Mouse (Mus musculus) mouse embryonic stem cell (cell line): Measurements from ENCODE around the gene Acp5.

ENCODE experiments used
- in situ Hi-C, 2 experiments: fragments of 300-500 bp; cut with MboI; formaldehyde crosslinking; loops; 1 replicate in 1 of 2; 3 replicates in 1 of 2; pipeline ENCODE4 v1.14.3; 2019 to 2020; ENCODE audit warnings: low sequenced_read_pairs in 2 of 2, low pct_unique_long_range_greater_than_20kb in 1 of 2, mixed read lengths in 1 of 2; ENCODE audit not compliant: unreplicated experiment in 1 of 2

Acp5 gene

DNA sequence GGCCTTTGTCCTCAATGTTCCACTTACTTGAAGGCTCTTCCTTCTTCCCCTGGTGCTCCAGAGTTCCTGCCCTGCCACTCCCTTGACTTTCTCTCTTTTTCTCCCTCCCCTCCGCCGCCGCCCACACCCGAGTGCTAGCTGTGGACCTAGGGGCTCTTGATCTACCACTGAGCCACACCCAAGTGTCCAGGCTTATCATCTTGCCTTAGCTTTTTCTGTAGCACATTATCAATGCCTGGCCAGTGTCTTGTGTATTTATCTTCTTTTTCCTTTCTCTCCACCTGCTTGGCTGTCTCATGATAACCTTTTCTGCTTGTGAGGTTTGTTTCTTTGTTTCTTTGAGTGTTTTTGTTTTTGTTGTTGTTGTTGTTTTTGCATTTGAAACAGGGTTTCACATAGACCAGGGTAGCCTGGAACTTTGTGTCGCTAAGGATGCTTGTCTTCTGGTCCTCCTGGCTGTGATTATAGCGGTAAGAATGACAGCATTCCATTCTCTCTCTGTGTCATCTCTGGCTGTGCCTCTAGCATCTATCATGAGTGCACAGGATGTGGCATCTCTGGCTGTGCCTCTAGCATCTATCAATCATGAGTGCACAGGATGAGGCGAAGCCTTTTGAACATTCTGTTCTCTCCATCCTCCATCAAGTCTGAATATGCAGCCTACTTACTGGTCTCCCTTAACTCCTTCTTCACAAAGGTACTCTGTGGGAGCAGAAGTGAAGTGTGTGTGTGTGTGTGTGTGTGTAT is at the start of gene Acp5:
Acp5 (minus strand) TSS at position 68 of the 747 bp plus-strand sequence.
- in situ Hi-C loops: loop anchor here in 1 of 2 experiments (25.0 kb wide), 1 partner anchor 149 kb away; the partner anchor contains the start of gene Rgl3

GRCm38 (mm10) chr9:22172318-22172717 is 36.8 kb upstream of the Acp5 start:
- in situ Hi-C loops: loop anchor here in 1 of 2 experiments (5.0 kb wide), 1 partner anchor 35 kb away; no protein-coding TSS in a partner anchor

- in situ Hi-C loops: no loop called here
Measured at GRCm38 (mm10) chr9:22169327-22169726, 33.8 kb upstream of the Acp5 start.

GRCm38 (mm10) chr9:22167751-22168150 is 32.2 kb upstream of the Acp5 start:
- in situ Hi-C loops: no loop called here

DNA sequence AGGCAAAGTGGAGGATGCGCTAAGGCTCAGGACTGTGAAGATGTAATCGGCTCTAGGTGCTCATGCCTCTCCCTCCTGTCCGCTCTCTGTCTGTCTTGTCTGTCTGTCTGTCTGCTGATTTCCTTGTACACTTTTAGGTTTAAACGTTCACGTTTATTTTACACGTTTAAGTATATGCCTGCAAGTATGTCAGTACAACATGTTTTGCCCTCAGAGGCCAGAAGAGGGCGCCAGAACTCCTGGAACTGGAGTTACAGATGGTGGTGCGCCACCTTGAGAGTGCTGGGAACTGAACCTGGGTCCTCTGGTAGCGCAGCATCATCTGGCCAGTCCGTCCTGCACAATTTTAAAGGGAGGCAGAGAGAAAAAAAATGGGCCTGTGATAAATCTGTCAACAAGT is 31.2 kb upstream of the Acp5 start:
- in situ Hi-C loops: no loop called here

DNA sequence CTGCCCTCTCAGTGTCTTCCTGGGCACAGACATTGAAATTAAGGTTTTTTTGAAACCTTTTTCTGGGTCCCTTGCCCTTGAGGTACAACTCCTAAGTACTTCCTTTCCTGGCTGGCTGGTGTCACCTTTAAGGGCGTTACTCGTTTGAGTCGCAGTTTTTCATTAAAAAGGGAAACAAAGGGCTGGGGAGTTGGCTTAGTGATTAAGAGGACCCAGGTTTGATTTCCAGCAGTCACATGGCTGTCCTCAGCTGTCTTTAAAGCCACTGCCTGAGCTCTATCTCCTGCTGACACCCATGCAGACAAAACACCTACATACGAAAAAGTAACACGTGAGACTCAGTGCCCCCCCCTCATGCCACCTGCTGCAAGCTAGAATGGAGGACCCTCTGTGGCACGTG is 30.5 kb upstream of the Acp5 start:
- in situ Hi-C loops: no loop called here

DNA sequence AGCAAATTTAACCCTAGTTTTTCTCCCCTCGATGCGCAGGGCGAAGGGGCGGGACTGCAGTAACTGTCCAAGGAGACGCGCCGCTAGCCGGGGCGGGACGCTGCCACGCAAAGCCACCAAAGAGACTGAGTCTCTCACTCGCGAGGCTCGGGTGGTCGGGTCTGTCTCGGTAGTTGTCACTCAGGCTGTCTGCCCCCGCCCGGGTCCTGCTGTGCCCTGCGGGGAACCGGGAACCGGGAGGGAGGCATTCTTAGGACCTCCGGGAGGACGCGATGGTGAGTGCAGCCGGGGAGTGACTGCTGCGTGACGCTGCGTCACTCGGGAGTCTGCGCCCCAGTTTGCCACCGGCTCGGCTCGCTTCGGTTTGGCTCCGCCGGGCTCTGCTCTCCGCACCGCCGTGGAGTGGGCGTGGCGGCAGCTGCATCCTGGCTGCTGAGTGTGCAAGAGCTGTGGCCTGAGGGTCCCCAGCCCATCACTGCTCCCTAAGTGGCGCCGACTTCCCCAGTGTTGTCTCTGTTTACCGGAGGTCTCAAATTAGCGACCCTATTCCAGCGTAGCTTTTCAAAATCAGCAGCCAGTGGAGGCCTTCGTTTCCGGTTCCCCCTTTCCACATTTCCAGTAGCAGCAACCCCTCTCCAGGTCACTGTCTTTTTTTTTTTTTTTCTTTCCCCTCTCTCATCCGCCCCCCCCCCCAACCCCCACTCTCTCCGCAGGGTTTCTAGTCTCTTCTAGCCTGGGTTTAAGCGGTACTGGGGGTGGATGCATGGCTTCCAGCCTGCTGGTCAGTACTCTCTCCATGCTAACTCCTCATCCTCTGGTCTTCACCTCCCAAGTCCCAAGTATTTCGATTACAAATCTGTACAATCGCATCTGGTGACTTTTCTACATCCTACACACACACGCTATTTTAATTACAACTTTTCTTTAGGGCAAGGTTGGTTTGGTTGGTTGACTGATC is 29.5 kb upstream of the Acp5 start:
- in situ Hi-C loops: loop anchor here in 1 of 2 experiments (5.0 kb wide), 1 partner anchor 137 kb away; no protein-coding TSS in a partner anchor

DNA sequence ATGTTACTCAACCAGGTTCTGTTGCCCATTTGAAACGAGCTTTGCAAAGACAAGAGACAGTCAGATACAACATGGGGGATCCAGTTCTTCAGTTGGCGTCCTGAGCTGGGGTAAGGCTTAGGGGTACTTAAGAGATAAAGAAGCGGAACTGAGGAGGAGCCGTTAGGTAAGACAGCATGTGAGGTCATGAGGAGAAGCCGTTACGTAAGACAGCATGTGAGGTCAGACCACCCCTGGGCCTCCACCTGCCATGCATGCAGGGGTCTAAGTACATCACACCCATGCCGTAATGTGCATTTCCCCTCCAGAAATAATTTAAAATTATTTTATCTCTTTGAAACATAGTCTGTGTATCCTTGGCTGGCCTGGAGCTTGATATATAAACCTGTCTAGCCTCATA is 27.4 kb upstream of the Acp5 start:
- in situ Hi-C loops: loop anchor here in 1 of 2 experiments (5.0 kb wide), 1 partner anchor 139 kb away; no protein-coding TSS in a partner anchor

DNA sequence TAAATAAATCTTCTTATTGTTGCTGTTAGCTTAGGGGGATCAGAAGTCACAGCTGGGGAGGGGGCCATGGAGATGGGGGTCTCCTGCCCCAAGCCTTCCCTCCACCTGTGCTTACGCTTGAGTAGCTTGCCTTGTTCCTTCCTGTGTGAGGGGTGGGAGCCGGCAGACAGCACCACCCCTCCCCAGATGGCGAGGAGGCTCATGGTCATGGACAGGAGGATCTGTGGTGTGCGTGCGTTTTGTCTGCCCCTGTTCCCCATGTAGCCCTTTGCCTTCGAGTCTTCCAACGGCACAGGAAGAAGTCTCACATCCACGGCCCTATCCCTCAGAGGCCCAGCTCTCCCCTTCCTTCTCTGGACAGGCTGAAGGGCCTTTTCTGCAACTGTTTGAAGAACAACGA is 26.8 kb upstream of the Acp5 start:
- in situ Hi-C loops: loop anchor here in 1 of 2 experiments (5.0 kb wide), 1 partner anchor 140 kb away; no protein-coding TSS in a partner anchor

DNA sequence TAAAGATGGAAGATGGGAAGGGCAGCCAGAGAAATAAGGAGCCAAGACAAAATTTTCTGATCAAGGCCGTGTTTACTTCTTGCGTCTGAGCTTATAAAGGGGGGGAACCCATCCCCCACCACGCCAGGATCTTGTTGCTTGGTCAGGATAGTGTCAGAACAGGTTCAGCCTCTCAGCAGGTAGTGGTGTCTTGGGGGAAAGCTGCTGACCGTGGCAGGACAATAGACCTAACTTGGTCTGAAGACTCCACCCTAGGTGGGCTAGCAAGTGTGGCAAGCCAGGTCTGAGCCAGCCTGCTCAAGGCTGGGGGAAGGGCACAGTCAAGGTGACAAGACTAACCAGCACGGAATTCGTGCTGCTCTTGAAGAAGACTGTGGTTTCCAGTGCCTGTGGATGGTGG is 25.8 kb upstream of the Acp5 start:
- in situ Hi-C loops: loop anchor here in 1 of 2 experiments (5.0 kb wide), 1 partner anchor 141 kb away; no protein-coding TSS in a partner anchor

- in situ Hi-C loops: loop anchor here in 1 of 2 experiments (10.0 kb wide), 1 partner anchor 237 kb away; no protein-coding TSS in a partner anchor
Measured at GRCm38 (mm10) chr9:22157516-22158265, 22.2 kb upstream of the Acp5 start.

GRCm38 (mm10) chr9:22156497-22157245 is 21.2 kb upstream of the Acp5 start, which contains the start of gene Pigyl:
Pigyl (plus strand) TSS chr9:22156846.
- in situ Hi-C loops: loop anchor here in 1 of 2 experiments (10.0 kb wide), 1 partner anchor 238 kb away; no protein-coding TSS in a partner anchor

DNA sequence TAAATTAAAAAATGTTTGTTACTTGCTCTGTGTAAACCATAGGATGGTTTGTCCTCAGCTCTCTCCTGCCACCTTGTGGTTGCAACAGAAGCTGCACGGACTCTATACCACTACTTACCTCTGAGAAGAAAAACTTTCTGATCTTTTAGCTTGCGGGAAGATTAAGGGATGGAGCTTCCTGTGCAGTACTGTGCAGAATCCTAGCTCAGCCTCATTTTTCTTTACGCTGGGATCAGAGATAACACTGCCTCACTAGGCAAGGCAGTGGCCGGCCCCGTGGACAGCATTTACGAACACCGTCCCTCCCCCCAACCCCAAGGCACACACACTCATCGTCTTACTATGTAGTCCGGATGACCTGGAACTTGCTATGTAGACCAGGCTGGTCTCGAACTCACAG is 20.1 kb upstream of the Acp5 start:
- in situ Hi-C loops: loop anchor here in 1 of 2 experiments (10.0 kb wide), 1 partner anchor 239 kb away; no protein-coding TSS in a partner anchor

DNA sequence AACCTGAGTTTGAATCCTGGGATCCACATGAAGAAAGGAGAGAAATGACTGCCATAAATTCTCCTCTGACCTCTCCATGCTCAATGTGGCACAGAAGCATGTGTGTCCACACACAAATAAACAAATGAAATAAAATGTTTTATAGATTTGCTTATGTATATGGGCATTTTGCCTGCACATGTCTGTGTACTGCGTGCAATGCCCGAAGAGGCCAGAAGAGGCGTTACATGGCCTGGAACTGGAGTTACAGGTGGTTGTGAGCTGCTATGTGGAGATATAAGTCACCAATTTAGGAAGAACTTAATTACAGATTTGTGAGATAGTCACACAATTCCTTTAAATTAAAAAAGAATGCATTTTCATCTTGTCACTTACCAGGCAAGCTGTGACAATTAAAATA is 18.3 kb upstream of the Acp5 start:
- in situ Hi-C loops: loop anchor here in 1 of 2 experiments (10.0 kb wide), 1 partner anchor 241 kb away; no protein-coding TSS in a partner anchor

GRCm38 (mm10) chr9:22150946-22151345 is 15.4 kb upstream of the Acp5 start:
- in situ Hi-C loops: loop anchor here in 1 of 2 experiments (10.0 kb wide), 1 partner anchor 244 kb away; no protein-coding TSS in a partner anchor

DNA sequence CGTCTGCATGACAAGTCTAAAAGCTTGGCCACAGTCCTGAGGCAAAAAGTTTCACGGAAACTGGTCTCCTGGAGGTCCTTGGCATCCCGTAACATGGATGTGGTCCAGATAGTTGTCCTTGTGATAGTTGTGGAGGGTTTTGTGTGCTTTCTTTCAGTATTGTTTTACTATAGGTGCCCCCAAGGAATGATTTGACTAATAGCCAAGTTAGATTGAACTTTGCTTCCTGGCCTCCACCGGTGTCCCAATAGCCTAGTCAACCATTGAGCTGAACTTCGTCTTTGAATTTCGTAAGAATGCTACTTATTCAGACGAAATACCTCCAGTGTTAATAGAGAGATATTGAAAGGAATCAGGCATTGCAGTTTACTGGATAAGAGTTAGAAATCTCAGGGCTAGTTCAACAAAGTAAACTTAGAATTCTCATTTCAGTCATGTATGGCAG is 14.8 kb upstream of the Acp5 start:
- in situ Hi-C loops: loop anchor here in 1 of 2 experiments (10.0 kb wide), 1 partner anchor 245 kb away; no protein-coding TSS in a partner anchor
